Mouse (Mus musculus): Measurements from ENCODE around the gene Galnt17. TPM values are rescaled to one million over a fixed set of nuclear protein-coding genes. Genes with fewer than 3 reads are reported as not detected.

Galnt17 gene
- polyA plus RNA-seq, 1 experiment from 2014 or later, result 0.09 TPM

DNA sequence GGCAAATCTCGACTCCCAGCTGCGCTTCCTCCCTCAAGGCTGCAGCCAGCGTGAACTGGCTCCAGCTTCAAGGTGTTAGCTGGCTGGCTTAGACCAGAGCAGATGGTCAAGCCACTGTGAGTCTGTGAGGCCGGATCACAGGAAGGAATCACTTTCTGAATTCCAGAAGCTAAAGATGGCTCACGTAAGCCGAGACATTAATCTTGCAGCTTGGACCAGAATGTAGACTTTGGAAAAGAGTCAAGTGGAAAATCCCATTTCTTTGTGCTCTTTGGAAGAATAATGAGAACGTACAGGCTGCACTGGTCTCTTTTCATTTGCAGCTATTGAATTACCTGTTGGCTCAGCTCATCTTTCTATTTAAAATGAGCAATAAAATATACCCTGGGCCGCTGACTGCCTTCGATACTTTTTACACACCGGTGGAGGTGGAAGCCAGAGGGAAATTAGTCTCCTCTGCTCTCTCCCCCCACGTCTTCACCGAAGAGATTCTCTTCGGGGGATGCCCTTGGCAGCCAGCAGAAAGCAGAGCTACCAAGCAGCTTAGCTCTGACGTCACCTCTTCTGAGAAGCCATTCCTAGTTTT lies 225.1 kb downstream of the Galnt17 start:
- 54% methylated on average over 14 of the region's 14 CpGs for WGBS (ENCODE audit: insufficient replicate concordance)
- no peak overlapping the region for H3K4me2 ChIP-seq
- no peaks in the 10 kb centered on the region for H3K9me3 ChIP-seq (replicated peaks)
- H3K4me1 ChIP-seq (replicated peaks), result no peaks in the 10 kb centered on the region
- no peak overlapping the region for H3K27ac ChIP-seq (replicated peaks)
- no peaks in the 10 kb centered on the region for H3K27me3 ChIP-seq
- no peak for ATAC-seq (ENCODE audit: insufficient read depth)
- no peak overlapping the region for H3K4me3 ChIP-seq (replicated peaks)
- no peak overlapping the region for H3K9ac ChIP-seq
- no peaks in the 10 kb centered on the region for H3K36me3 ChIP-seq (replicated peaks)

- Histone ChIP-seq H3K4me2 (no peak overlapping the region), H3K4me3 (replicated peaks) (no peak overlapping the region), H3K4me1 (replicated peaks) (no peaks in the 10 kb centered on the region), H3K9me3 (replicated peaks) (no peaks in the 10 kb centered on the region), H3K27ac (replicated peaks) (no peak overlapping the region), H3K27me3 (no peaks in the 10 kb centered on the region), H3K9ac (no peak overlapping the region), H3K36me3 (replicated peaks) (no peaks in the 10 kb centered on the region)
- 24% methylated on average over 1 of the region's 1 CpGs for WGBS (ENCODE audit: insufficient replicate concordance)
- ATAC-seq (ENCODE audit: insufficient read depth), result no peak
Observed at GRCm38 (mm10) chr5:131077682-131078081, 230.6 kb downstream of the Galnt17 start.

DNA sequence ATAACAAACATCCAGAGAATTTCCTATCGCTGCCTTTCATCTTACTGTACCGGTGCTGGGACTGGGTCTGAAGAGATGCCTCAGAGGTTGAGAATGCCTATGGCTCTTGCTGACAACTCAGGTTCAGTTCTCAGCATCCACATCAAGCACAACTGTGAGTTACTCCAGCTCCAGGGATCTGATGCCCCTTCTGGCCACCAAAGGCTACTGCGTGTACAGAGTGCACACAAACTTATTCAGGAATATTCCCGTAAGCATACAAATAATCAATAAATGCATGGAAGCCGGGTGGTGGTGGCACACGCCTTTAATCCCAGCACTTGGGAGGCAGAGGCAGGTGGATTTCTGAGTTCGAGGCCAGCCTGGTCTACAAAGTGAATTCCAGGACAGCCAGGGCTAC lies 232.5 kb downstream of the Galnt17 start:
- Histone ChIP-seq H3K27ac (replicated peaks) (no peak overlapping the region), H3K4me3 (replicated peaks) (no peak overlapping the region), H3K27me3 (no peaks in the 10 kb centered on the region), H3K36me3 (replicated peaks) (no peaks in the 10 kb centered on the region), H3K4me1 (replicated peaks) (no peaks in the 10 kb centered on the region), H3K9me3 (replicated peaks) (no peaks in the 10 kb centered on the region), H3K9ac (no peak overlapping the region), H3K4me2 (no peak overlapping the region)
- no peak for ATAC-seq (ENCODE audit: insufficient read depth)
- WGBS (ENCODE audit: insufficient replicate concordance), result 55% methylated on average over 7 of the region's 7 CpGs

DNA sequence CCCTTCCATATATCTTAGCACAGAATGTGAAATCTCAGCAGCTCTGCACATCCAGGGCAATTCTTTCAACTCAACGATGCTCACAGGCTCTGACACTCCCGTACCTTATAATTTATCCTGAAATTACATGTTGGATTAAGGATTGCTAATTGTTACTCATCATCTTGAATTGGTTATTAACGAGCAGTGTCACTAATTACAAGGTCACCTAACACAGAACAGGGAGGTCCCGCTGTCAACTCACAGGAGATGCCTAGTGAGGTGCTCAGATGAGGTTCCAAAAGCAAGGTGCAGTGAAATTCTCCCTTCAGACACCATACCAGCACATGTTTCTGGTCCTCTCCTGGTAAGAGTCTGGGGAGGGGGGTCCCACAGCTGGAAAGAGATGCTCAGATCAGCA lies 234.0 kb downstream of the Galnt17 start:
- Histone ChIP-seq H3K4me1 (replicated peaks) (no peaks in the 10 kb centered on the region), H3K27me3 (no peaks in the 10 kb centered on the region), H3K4me3 (replicated peaks) (no peak overlapping the region), H3K27ac (replicated peaks) (no peak overlapping the region), H3K4me2 (no peak overlapping the region), H3K36me3 (replicated peaks) (no peaks in the 10 kb centered on the region), H3K9ac (no peak overlapping the region), H3K9me3 (replicated peaks) (no peaks in the 10 kb centered on the region)
- no peak for ATAC-seq (ENCODE audit: insufficient read depth)
- WGBS (ENCODE audit: insufficient replicate concordance), result 55% methylated on average over 4 of the region's 4 CpGs

DNA sequence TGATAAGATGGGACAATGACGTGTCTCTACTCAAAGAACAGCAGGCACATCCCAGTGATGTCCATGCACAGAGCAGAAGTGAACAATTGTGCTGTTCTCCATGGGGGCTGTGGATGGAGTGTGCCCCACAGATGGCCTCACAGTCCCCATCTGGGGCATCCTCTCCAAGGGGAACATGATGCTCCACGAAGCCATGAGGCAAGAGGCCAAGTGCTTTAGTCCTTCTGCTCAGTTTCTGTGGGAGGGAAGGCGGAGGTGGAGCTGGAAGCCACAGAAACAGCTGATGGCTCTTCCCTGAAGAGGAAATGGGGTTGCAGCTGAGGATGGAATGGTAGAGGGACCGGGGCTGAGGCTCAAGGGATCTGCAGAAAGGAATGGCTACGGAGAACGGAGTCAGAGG lies 243.1 kb downstream of the Galnt17 start:
- H3K9me3 ChIP-seq (replicated peaks), result no peaks in the 10 kb centered on the region
- H3K4me3 ChIP-seq (replicated peaks), result no peak overlapping the region
- no peak for ATAC-seq (ENCODE audit: insufficient read depth)
- no peak overlapping the region for H3K4me2 ChIP-seq
- no peaks in the 10 kb centered on the region for H3K4me1 ChIP-seq (replicated peaks)
- no peaks in the 10 kb centered on the region for H3K36me3 ChIP-seq (replicated peaks)
- 64% methylated on average over 6 of the region's 6 CpGs for WGBS (ENCODE audit: insufficient replicate concordance)
- no peak overlapping the region for H3K27ac ChIP-seq (replicated peaks)
- no peaks in the 10 kb centered on the region for H3K27me3 ChIP-seq
- H3K9ac ChIP-seq, result no peak overlapping the region

GRCm38 (mm10) chr5:131048505-131048904 lies 259.8 kb downstream of the Galnt17 start:
- no peaks in the 10 kb centered on the region for H3K27me3 ChIP-seq
- ATAC-seq (ENCODE audit: insufficient read depth), result no peak
- 45% methylated on average over 4 of the region's 4 CpGs for WGBS (ENCODE audit: insufficient replicate concordance)

DNA sequence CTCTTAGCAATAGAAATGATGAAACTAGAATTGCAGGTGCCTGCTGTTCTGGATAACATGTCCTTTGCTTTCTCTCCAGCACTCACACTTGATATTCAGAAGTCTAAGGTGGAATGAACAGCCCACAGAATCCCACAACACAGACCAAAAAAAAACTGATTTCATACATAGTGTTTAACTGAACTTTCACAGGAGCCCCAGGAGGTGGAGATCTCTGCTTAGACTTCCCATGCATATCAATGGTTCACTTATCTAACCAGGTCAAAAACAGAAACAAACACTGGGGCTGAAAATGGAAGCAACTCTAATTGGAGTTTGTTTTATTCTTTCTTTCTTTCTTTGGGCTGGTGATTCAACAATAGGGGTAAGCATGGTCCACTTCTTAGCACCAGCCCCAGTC lies 265.2 kb downstream of the Galnt17 start:
- Histone ChIP-seq H3K27ac (replicated peaks) (no peak overlapping the region), H3K4me2 (no peak overlapping the region), H3K9ac (no peak overlapping the region), H3K4me3 (replicated peaks) (no peak overlapping the region), H3K27me3 (no peaks in the 10 kb centered on the region), H3K36me3 (replicated peaks) (no peaks in the 10 kb centered on the region), H3K4me1 (replicated peaks) (no peaks in the 10 kb centered on the region), H3K9me3 (replicated peaks) (no peaks in the 10 kb centered on the region; the same call in 1 of the 2 replicates)
- no peak for ATAC-seq (ENCODE audit: insufficient read depth)

More at GRCm38 (mm10) chr5:131048505-131048904, 259.8 kb downstream of the Galnt17 start:
- H3K4me2 ChIP-seq, result no peak overlapping the region
- no peaks in the 10 kb centered on the region for H3K36me3 ChIP-seq (replicated peaks)
- no peak overlapping the region for H3K4me3 ChIP-seq (replicated peaks)
- H3K9ac ChIP-seq, result no peak overlapping the region
- H3K27ac ChIP-seq (replicated peaks), result no peak overlapping the region
- H3K4me1 ChIP-seq (replicated peaks), result no peaks in the 10 kb centered on the region
- H3K9me3 ChIP-seq (replicated peaks), result no peaks in the 10 kb centered on the region; the same call in 1 of the 2 replicates

DNA sequence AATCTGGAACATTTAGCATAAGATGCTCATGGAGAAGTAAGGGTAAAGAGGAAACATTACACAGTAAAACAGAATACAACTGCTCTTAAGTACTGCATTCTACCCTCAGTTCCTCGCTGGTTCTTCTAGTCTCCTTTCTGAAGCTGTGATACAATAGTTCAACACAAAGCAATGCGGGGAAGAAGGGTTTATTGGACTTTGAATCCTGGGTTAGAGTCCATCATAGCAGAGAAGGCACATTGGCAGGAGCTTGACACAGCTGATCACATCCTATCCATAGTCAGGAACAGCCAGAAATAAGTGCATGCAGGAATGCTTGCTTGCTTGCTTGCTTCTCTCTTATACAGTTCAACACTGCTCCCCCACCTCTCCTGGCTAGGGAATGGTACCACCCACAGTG lies 267.9 kb downstream of the Galnt17 start:
- 50% methylated on average over 2 of the region's 2 CpGs for WGBS (ENCODE audit: insufficient replicate concordance)
- Histone ChIP-seq H3K27me3 (no peaks in the 10 kb centered on the region), H3K9me3 (replicated peaks) (0 out of 2 replicates have a peak, but pooled peaks cover 3% of the 10 kb centered on the region), H3K4me2 (no peak overlapping the region), H3K9ac (no peak overlapping the region), H3K4me1 (replicated peaks) (no peaks in the 10 kb centered on the region), H3K27ac (replicated peaks) (no peak overlapping the region), H3K36me3 (replicated peaks) (no peaks in the 10 kb centered on the region), H3K4me3 (replicated peaks) (no peak overlapping the region)
- no peak for ATAC-seq (ENCODE audit: insufficient read depth)

DNA sequence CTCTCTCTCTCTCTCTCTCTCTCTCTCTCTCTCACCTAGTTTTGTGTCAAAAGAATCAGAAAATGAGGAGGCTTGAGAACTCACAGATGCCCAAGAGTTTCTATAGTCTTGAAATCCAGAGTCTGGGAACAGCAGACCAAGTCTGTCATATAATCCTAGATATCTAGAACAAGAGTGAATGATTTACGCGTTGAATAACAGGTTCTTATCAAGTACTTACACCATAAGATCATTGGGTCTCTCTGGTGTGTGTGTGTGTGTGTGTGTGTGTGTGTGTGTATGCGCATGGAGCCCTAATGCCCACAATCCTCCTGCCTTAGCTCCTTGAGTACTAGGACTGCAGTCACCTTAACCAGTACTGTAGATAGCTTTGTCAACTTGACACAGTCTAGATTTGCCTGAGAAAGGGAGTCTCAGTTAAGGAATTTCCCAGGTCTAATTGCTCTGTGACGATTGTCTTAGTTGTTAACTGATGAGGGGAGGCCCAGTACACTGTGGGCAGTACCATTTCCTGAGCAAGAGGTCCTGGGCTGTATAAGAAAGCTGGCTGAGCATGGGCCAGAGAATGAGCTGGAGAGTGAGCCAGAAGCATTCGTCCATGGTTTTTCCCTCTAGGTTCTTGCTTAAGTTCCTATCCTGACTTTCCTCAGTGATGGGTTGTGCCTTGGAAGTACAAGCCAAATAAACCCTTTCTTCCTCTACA lies 268.5 kb downstream of the Galnt17 start:
- no peak overlapping the region for H3K9ac ChIP-seq
- ATAC-seq (ENCODE audit: insufficient read depth), result no peak
- no peak overlapping the region for H3K4me2 ChIP-seq
- H3K4me3 ChIP-seq (replicated peaks), result no peak overlapping the region
- 53% methylated on average over 5 of the region's 5 CpGs for WGBS (ENCODE audit: insufficient replicate concordance)
- H3K27ac ChIP-seq (replicated peaks), result no peak overlapping the region
- H3K36me3 ChIP-seq (replicated peaks), result no peaks in the 10 kb centered on the region
- H3K9me3 ChIP-seq (replicated peaks), result 0 out of 2 replicates have a peak, but pooled peaks cover 3% of the 10 kb centered on the region
- no peaks in the 10 kb centered on the region for H3K4me1 ChIP-seq (replicated peaks)
- H3K27me3 ChIP-seq, result no peaks in the 10 kb centered on the region

DNA sequence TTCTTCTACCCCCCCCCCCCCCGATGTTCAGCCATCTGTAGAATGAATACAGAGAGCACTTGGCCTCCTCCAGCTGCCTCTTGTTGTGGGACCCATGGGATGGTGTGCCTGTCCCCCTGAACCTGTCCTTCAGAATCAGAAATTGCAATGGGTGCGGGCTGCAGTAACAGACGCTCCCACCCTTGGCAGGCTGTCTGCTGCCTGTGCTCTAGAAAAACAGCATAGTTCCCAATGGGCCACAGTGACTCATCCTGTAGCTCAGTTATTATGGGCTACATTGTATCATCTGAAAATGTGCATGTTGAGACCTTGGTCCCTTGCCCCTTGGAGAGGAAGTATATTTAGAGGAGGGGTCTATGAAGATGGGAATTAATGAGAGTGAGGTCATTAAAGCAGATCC lies 283.8 kb downstream of the Galnt17 start:
- Histone ChIP-seq H3K36me3 (replicated peaks) (no peaks in the 10 kb centered on the region), H3K27me3 (no peaks in the 10 kb centered on the region), H3K9ac (no peak overlapping the region), H3K4me2 (no peak overlapping the region), H3K27ac (replicated peaks) (no peak overlapping the region), H3K9me3 (replicated peaks) (0 out of 2 replicates have a peak, but pooled peaks cover 2% of the 10 kb centered on the region), H3K4me1 (replicated peaks) (no peaks in the 10 kb centered on the region), H3K4me3 (replicated peaks) (no peak overlapping the region)
- ATAC-seq (ENCODE audit: insufficient read depth), result no peak
- WGBS (ENCODE audit: insufficient replicate concordance), result 67% methylated on average over 3 of the region's 3 CpGs

GRCm38 (mm10) chr5:131022396-131022993 lies 285.8 kb downstream of the Galnt17 start:
- no peak for ATAC-seq (ENCODE audit: insufficient read depth)
- H3K4me2 ChIP-seq, result no peak overlapping the region
- no peaks in the 10 kb centered on the region for H3K36me3 ChIP-seq (replicated peaks)
- no peak overlapping the region for H3K4me3 ChIP-seq (replicated peaks)
- 79% methylated on average over 18 of the region's 18 CpGs for WGBS (ENCODE audit: insufficient replicate concordance)
- H3K9ac ChIP-seq, result no peak overlapping the region
- 0 out of 2 replicates have a peak, but pooled peaks cover 2% of the 10 kb centered on the region for H3K9me3 ChIP-seq (replicated peaks)
- H3K4me1 ChIP-seq (replicated peaks), result no peaks in the 10 kb centered on the region
- H3K27ac ChIP-seq (replicated peaks), result no peak overlapping the region
- no peaks in the 10 kb centered on the region for H3K27me3 ChIP-seq
